Mouse (Mus musculus) kidney, adult 10 weeks (tissue): ENCODE data around the gene Pbsn. TPM values are rescaled to one million over a fixed set of nuclear protein-coding genes. Genes with fewer than 3 reads are reported as not detected.

Experiments used
- polyA plus RNA-seq: library from polyadenylated mRNA; stranded (reverse); fragments of 350-450 nt; fragmentation: Illumina TruSeq; extraction: RNeasy Lipid Tissue Mini Kit (QIAGEN cat#74804); gene quantifications from one replicate; pipeline ENCODE4 v1.2.3, GENCODE M21; 2014; ENCODE audit warnings: low read depth, low replicate concordance

Gene Pbsn
- not detected for polyA plus RNA-seq

DNA sequence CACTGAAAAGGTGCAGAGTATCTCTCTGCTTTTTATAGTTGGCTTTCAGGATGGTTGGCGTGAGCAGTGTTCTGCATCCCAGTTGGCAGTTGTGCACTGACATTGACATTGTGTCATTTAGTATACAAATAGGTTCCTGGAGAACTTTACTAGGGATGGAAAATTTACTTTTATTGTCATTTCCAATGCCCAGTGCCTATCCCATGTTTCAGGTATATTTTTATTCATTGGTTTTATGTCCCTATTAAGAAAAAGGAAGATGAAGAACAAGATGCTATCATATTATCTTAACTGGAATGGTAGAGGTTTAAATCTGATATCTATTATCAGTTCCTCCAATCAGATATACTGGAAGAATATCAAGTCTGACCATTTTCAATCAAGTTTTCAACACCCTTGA, at the start of gene Pbsn:
Gene Pbsn (minus strand): TSS at position 101 of the 400 bp plus-strand sequence.

DNA sequence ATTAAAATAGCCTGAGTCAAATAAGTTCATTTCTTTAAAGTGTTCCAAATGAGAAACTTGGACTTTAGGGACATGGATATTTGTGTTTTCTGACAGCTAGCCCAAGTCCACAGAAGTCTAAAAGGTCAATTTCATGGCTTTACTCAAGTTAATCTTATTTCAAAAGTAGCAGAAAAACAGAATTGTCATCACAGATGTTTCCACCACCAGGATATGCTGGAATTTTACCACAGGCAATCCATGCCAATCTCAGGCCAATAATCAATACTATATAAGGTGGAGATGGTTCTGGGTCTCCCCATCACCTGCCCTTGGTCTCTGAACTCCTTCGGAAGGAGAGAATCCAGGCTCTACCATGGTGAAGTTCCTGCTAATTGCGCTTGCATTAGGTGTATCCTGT, 11.0 kb upstream of the Pbsn start, which contains the start of gene Gm14744:
Gene Gm14744 (plus strand): TSS at position 301 of the 400 bp plus-strand sequence.

DNA sequence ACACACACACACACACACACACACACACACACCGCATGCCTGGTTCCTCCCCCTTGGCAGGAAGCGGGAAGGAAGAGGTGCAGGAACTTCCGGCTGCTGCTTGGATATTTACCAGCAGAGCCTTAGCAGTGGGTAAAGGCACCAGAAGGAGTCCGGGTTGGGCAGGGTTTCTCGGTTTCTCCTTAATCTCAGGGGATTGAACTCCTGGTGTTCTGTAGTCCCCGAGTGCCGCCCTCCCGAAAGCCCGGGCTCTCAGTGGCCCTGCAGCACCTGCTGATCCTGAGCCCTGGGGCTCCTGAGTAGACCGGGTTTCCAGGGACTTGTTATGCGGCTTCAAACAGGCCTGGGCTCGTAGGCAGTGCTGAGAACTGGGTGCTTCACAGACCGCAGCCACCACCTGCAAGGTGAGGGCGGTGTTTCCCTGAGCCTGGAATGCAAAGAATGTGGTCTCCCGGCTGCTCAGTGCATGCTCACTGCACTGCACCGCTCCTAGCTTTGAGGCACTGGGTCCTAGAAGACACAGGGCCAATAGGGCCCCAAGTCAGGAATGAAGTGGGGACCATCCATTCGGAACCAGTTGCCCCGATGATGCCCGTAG, 57.1 kb downstream of the Pbsn start, which contains the start of gene Prkx:
Gene Prkx (minus strand): TSS at position 41 of the 598 bp plus-strand sequence.

Other genes starting within 250 kb of the Pbsn start
- gene Prkx, start 57.3 kb downstream of the Pbsn start, polyA plus RNA-seq, result 33.7 TPM
- gene Gm14744, start 11.1 kb upstream of the Pbsn start, polyA plus RNA-seq, result not detected
- gene 5430402E10Rik, start 71.4 kb upstream of the Pbsn start, polyA plus RNA-seq, result not detected
- gene Obp1a, start 237.8 kb upstream of the Pbsn start, polyA plus RNA-seq, result not detected